Mouse (Mus musculus) MEL (cell line): ENCODE data around the gene Gpr179. TPM values are rescaled to one million over a fixed set of nuclear protein-coding genes. Genes with fewer than 3 reads are reported as not detected.

Source experiments
- DNase-seq: peaks from one replicate; pipeline ENCODE4 v3.0.0; 2011; ENCODE audit warnings: low read depth, low spot score
- H3K27ac ChIP-seq: 2 replicates; pipeline ENCODE4 v1.5.1; 2012; ENCODE audit warnings: low read depth, mild to moderate bottlenecking, control low read depth, low read length, moderate library complexity; ENCODE audit not compliant: control insufficient read depth
- H3K27me3 ChIP-seq, 2 experiments: fragments of 150-350 bp in 1 of 2; sonication (generic) in 1 of 2; 2 replicates each; pipeline ENCODE4 v1.6.1; 2012; ENCODE audit warnings: low read length in 2 of 2, mild to moderate bottlenecking in 2 of 2, improper control_type of control experiment in 1 of 2, moderate library complexity in 1 of 2; ENCODE audit not compliant: insufficient read depth in 2 of 2, control insufficient read depth in 1 of 2
- H3K36me3 ChIP-seq, 2 experiments: 2 replicates each; pipeline ENCODE4 v1.6.1; 2012 to 2014; ENCODE audit warnings: low read length in 2 of 2, improper control_type of control experiment in 1 of 2, inconsistent platforms in 1 of 2, mild to moderate bottlenecking in 1 of 2; ENCODE audit not compliant: insufficient read depth in 2 of 2, control insufficient read depth in 1 of 2
- H3K4me1 ChIP-seq, 2 experiments: fragments of 150-350 bp in 1 of 2; sonication (generic) in 1 of 2; 2 replicates each; pipeline ENCODE4 v1.6.1; 2012; ENCODE audit warnings: low read length in 2 of 2, improper control_type of control experiment in 1 of 2, mild to moderate bottlenecking in 1 of 2; ENCODE audit not compliant: insufficient read depth in 2 of 2, control insufficient read depth in 1 of 2
- H3K4me3 ChIP-seq, 2 experiments: fragments of 150-350 bp in 1 of 2; sonication (generic) in 1 of 2; 2 replicates each; pipeline ENCODE4 v1.5.1; 2012; ENCODE audit warnings: low read depth in 2 of 2, low read length in 2 of 2, mild to moderate bottlenecking in 2 of 2, moderate library complexity in 2 of 2, control low read depth in 1 of 2, improper control_type of control experiment in 1 of 2; ENCODE audit not compliant: control insufficient read depth in 1 of 2, insufficient read depth in 1 of 2
- H3K79me2 ChIP-seq: 2 replicates; pipeline ENCODE4 v1.6.1; 2012; ENCODE audit warnings: mild to moderate bottlenecking, low read length, moderate library complexity; ENCODE audit not compliant: control insufficient read depth, poor library complexity, insufficient read depth
- H3K9ac ChIP-seq: 2 replicates; pipeline ENCODE4 v1.6.1; 2012; ENCODE audit warnings: low read depth, mild to moderate bottlenecking, control low read depth, low read length, moderate library complexity; ENCODE audit not compliant: control insufficient read depth, poor library complexity, severe bottlenecking
- H3K9me3 ChIP-seq: fragments of 150-350 bp; sonication (generic); replicated peaks from 2 replicates; pipeline ENCODE4 v1.6.1; 2012; ENCODE audit warnings: mild to moderate bottlenecking, low read length, improper control_type of control experiment, moderate library complexity; ENCODE audit not compliant: insufficient read depth
- CHD1 ChIP-seq: IDR thresholded peaks from 2 replicates; pipeline ENCODE4 v1.6.1; 2012; ENCODE audit warnings: low read depth, mild to moderate bottlenecking, inconsistent platforms, low read length, improper control_type of control experiment
- CHD2 ChIP-seq: IDR thresholded peaks from 2 replicates; pipeline ENCODE4 v1.6.1; 2011; ENCODE audit warnings: low read length, improper control_type of control experiment
- CTCF ChIP-seq, 3 experiments: IDR thresholded peaks in 2 of 3; conservative IDR thresholded peaks in 1 of 3; 2 replicates each; pipeline ENCODE4 v1.5.1; 2011 to 2012; ENCODE audit warnings: low read length in 3 of 3, low read depth in 2 of 3, mild to moderate bottlenecking in 2 of 3, improper control_type of control experiment in 1 of 3, inconsistent platforms in 1 of 3, mixed read lengths in 1 of 3, moderate library complexity in 1 of 3; ENCODE audit not compliant: control insufficient read depth in 1 of 3, insufficient read depth in 1 of 3, poor library complexity in 1 of 3, severe bottlenecking in 1 of 3
- ELF1 ChIP-seq: IDR thresholded peaks from 2 replicates; pipeline ENCODE4 v1.6.1; 2014; ENCODE audit warnings: low read depth, mild to moderate bottlenecking, inconsistent platforms, low read length, improper control_type of control experiment, moderate library complexity
- ETS1 ChIP-seq: IDR thresholded peaks from 2 replicates; pipeline ENCODE4 v1.6.1; 2012; ENCODE audit warnings: low read depth, mild to moderate bottlenecking, inconsistent platforms, low read length, improper control_type of control experiment, moderate library complexity
- GABPA ChIP-seq: IDR thresholded peaks from 2 replicates; pipeline ENCODE4 v1.6.1; 2012; ENCODE audit warnings: low read depth, mild to moderate bottlenecking, inconsistent platforms, low read length, improper control_type of control experiment, moderate library complexity
- GATA1 ChIP-seq: IDR thresholded peaks from 2 replicates; pipeline ENCODE4 v1.6.1; 2011; ENCODE audit warnings: low read depth, low read length, improper control_type of control experiment
- HCFC1 ChIP-seq: IDR thresholded peaks from 2 replicates; pipeline ENCODE4 v1.6.1; 2012; ENCODE audit warnings: low read depth, mild to moderate bottlenecking, inconsistent platforms, low read length, improper control_type of control experiment, moderate library complexity
- JUND ChIP-seq: IDR thresholded peaks from 2 replicates; pipeline ENCODE4 v1.6.1; 2011; ENCODE audit warnings: low read depth, mild to moderate bottlenecking, improper control_type of control experiment, low read length
- KAT2A ChIP-seq: conservative IDR thresholded peaks from 2 replicates; pipeline ENCODE4 v1.6.1; 2012; ENCODE audit warnings: low read depth, low read length, improper control_type of control experiment, inconsistent platforms
- MAFK ChIP-seq: IDR thresholded peaks from 2 replicates; pipeline ENCODE4 v1.6.1; 2011; ENCODE audit warnings: low read depth, mild to moderate bottlenecking, low read length, improper control_type of control experiment, borderline replicate concordance
- MAZ ChIP-seq: IDR thresholded peaks from 2 replicates; pipeline ENCODE4 v1.6.1; 2012; ENCODE audit warnings: low read depth, mild to moderate bottlenecking, inconsistent platforms, low read length, improper control_type of control experiment
- MYB ChIP-seq: IDR thresholded peaks from 2 replicates; pipeline ENCODE4 v1.6.1; 2011; ENCODE audit warnings: mild to moderate bottlenecking, low read depth, low read length, improper control_type of control experiment
- MYC ChIP-seq: IDR thresholded peaks from 2 replicates; pipeline ENCODE4 v1.6.1; 2011; ENCODE audit warnings: low read depth, mild to moderate bottlenecking, low read length, improper control_type of control experiment, moderate library complexity
- POLR2A ChIP-seq, 2 experiments: IDR thresholded peaks; 2 replicates each; pipeline ENCODE4 v1.6.1; 2011 to 2012; ENCODE audit warnings: low read length in 2 of 2, mild to moderate bottlenecking in 2 of 2, control low read depth in 1 of 2, improper control_type of control experiment in 1 of 2, low read depth in 1 of 2, moderate library complexity in 1 of 2; ENCODE audit not compliant: control insufficient read depth in 1 of 2, insufficient read depth in 1 of 2, poor library complexity in 1 of 2
- POLR2AphosphoS2 ChIP-seq: IDR thresholded peaks from 2 replicates; pipeline ENCODE4 v1.6.1; 2011; ENCODE audit warnings: low read length, improper control_type of control experiment
- POLR2AphosphoS5 ChIP-seq: IDR thresholded peaks from 2 replicates; pipeline ENCODE4 v1.6.1; 2012; ENCODE audit warnings: low read depth, borderline replicate concordance, mild to moderate bottlenecking, inconsistent platforms, low read length, moderate library complexity, mixed read lengths
- RAD21 ChIP-seq: IDR thresholded peaks from 2 replicates; pipeline ENCODE4 v1.6.1; 2011; ENCODE audit warnings: mild to moderate bottlenecking, low read depth, low read length, improper control_type of control experiment
- RCOR1 ChIP-seq: IDR thresholded peaks from 2 replicates; pipeline ENCODE4 v1.6.1; 2012; ENCODE audit warnings: low read depth, mild to moderate bottlenecking, inconsistent platforms, low read length, improper control_type of control experiment
- SMC3 ChIP-seq: IDR thresholded peaks from 2 replicates; pipeline ENCODE4 v1.6.1; 2011; ENCODE audit warnings: low read depth, low read length, improper control_type of control experiment
- TBP ChIP-seq: IDR thresholded peaks from 2 replicates; pipeline ENCODE4 v1.8.0; 2011; ENCODE audit warnings: low read depth, low read length, improper control_type of control experiment
- TCF12 ChIP-seq: IDR thresholded peaks from 2 replicates; pipeline ENCODE4 v1.6.1; 2014; ENCODE audit warnings: low read depth, mild to moderate bottlenecking, inconsistent platforms, low read length, improper control_type of control experiment, moderate library complexity
- UBTF ChIP-seq: IDR thresholded peaks from 2 replicates; pipeline ENCODE4 v1.6.1; 2012; ENCODE audit warnings: low read depth, mild to moderate bottlenecking, inconsistent platforms, low read length, improper control_type of control experiment, moderate library complexity, borderline replicate concordance; ENCODE audit not compliant: insufficient read depth
- USF1 ChIP-seq: IDR thresholded peaks from 2 replicates; pipeline ENCODE4 v1.6.1; 2014; ENCODE audit warnings: low read depth, mild to moderate bottlenecking, inconsistent platforms, low read length, improper control_type of control experiment, moderate library complexity
- USF2 ChIP-seq, 2 experiments: IDR thresholded peaks; 2 replicates each; pipeline ENCODE4 v1.6.1; 2011 to 2012; ENCODE audit warnings: improper control_type of control experiment in 2 of 2, low read length in 2 of 2, borderline replicate concordance in 1 of 2, inconsistent platforms in 1 of 2, low read depth in 1 of 2, mild to moderate bottlenecking in 1 of 2; ENCODE audit not compliant: insufficient read depth in 1 of 2
- ZKSCAN1 ChIP-seq: IDR thresholded peaks from 2 replicates; pipeline ENCODE4 v1.6.1; 2012; ENCODE audit warnings: low read depth, mild to moderate bottlenecking, inconsistent platforms, low read length, improper control_type of control experiment, moderate library complexity
- ZMIZ1 ChIP-seq: IDR thresholded peaks from 2 replicates; pipeline ENCODE4 v1.6.1; 2012; ENCODE audit warnings: low read depth, mild to moderate bottlenecking, inconsistent platforms, low read length, improper control_type of control experiment, moderate library complexity
- ZNF384 ChIP-seq: IDR thresholded peaks from 2 replicates; pipeline ENCODE4 v1.6.1; 2012; ENCODE audit warnings: low read depth, mild to moderate bottlenecking, inconsistent platforms, low read length, improper control_type of control experiment
- polyA plus RNA-seq, 2 experiments: library from polyadenylated mRNA; stranded (reverse) in 1 of 2; unstranded in 1 of 2; fragments of >175 nt in 1 of 2; fragments of >200 nt in 1 of 2; gene quantifications; 2 replicates each; pipeline versions ENCODE4 v1.2.1 to v1.2.4; 2012; ENCODE audit warnings: low replicate concordance in 2 of 2, low read depth in 1 of 2; ENCODE audit not compliant: insufficient read length in 2 of 2, insufficient read depth in 1 of 2, missing spikeins in 1 of 2
- total RNA-seq: library from RNA; depleted of rRNA; stranded (reverse); fragments of 300-350 nt; gene quantifications from 2 replicates; pipeline ENCODE4 v1.2.3, GENCODE M21; 2012

The Gpr179 gene
- total and polyA plus RNA-seq, 3 experiments = 0.01 to 0.04 TPM; not detected in 1

- DNase-seq = no peak
- H3K4me1 ChIP-seq = no peaks in the 10 kb centered on the region
- no peak overlapping the region for H3K27ac ChIP-seq
- H3K9me3 ChIP-seq = no peaks in the 10 kb centered on the region
- no peak overlapping the region for H3K4me3 ChIP-seq
- H3K9ac ChIP-seq = no peak overlapping the region
- TF ChIP-seq TCF12 = no peak
- no peak for TF ChIP-seq ZNF384
- TF ChIP-seq POLR2A (IDR thresholded peaks at IDR 0.05; ENCODE audit: control insufficient read depth in 1 of 2, insufficient read depth in 1 of 2, low read depth in 1 of 2, low read length in 2 of 2, poor library complexity in 1 of 2) = no peak
- no peak for TF ChIP-seq GATA1
- TF ChIP-seq POLR2AphosphoS2 = no peak
- no peak for TF ChIP-seq MAZ
- no peak for TF ChIP-seq RCOR1
- no peak for TF ChIP-seq SMC3
- TF ChIP-seq HCFC1 = no peak
- TF ChIP-seq CTCF (IDR thresholded peaks at IDR 0.05 in 2 of 3, conservative IDR thresholded peaks at IDR 0.05 in 1 of 3; ENCODE audit: control insufficient read depth in 1 of 3, insufficient read depth in 1 of 3, low read depth in 2 of 3, low read length in 3 of 3, poor library complexity in 1 of 3, severe bottlenecking in 1 of 3) = no peak
- TF ChIP-seq MYB = no peak
- no peak for TF ChIP-seq ETS1
- TF ChIP-seq CHD2 = no peak
- TF ChIP-seq USF1 = no peak
- no peak for TF ChIP-seq MYC
- no peak for TF ChIP-seq KAT2A
- TF ChIP-seq MAFK = no peak
- TF ChIP-seq GABPA = no peak
- H3K79me2 ChIP-seq = no peaks in the 10 kb centered on the region
- no peaks in the 10 kb centered on the region for H3K36me3 ChIP-seq
- peaks cover 0 to 3% of the 10 kb centered on the region in 2 experiments; a peak in 2 of 4 replicates for H3K27me3 ChIP-seq
These were observed 17.5 kb downstream of the Gpr179 start for GRCm38 (mm10) chr11:97334400-97334799.

- no peak for DNase-seq
- no peaks in the 10 kb centered on the region for H3K79me2 ChIP-seq
- H3K4me1 ChIP-seq = no peaks in the 10 kb centered on the region
- H3K27me3 ChIP-seq = no peaks in the 10 kb centered on the region; a peak in 1 of 4 replicates
- H3K36me3 ChIP-seq = peaks cover 0 to 4% of the 10 kb centered on the region in 2 experiments; a peak in 1 of 4 replicates
- no peak overlapping the region for H3K27ac ChIP-seq
- no peak for TF ChIP-seq JUND
- TF ChIP-seq POLR2AphosphoS5 = no peak
- TF ChIP-seq ZNF384 = no peak
- no peak for TF ChIP-seq MAZ
- TF ChIP-seq RCOR1 = no peak
- TF ChIP-seq TCF12 = no peak
- no peak for TF ChIP-seq ZMIZ1
- TF ChIP-seq USF2 (IDR thresholded peaks at IDR 0.05; ENCODE audit: borderline replicate concordance in 1 of 2, insufficient read depth in 1 of 2, low read depth in 1 of 2, low read length in 2 of 2) = no peak
- no peak for TF ChIP-seq UBTF
- TF ChIP-seq MYB = no peak
- no peak for TF ChIP-seq CHD2
- TF ChIP-seq GABPA = no peak
- no peak for TF ChIP-seq CHD1
- TF ChIP-seq MAFK = no peak
- no peak for TF ChIP-seq ZKSCAN1
- TF ChIP-seq SMC3 = no peak
- no peak for TF ChIP-seq RAD21
- TF ChIP-seq ELF1 = no peak
- no peak for TF ChIP-seq MYC
- TF ChIP-seq TBP = no peak
- H3K9ac ChIP-seq = no peak overlapping the region
- H3K9me3 ChIP-seq = no peaks in the 10 kb centered on the region
- no peak overlapping the region for H3K4me3 ChIP-seq
These were observed 18.0 kb downstream of the Gpr179 start for GRCm38 (mm10) chr11:97333896-97334295.
